Mouse (Mus musculus): ENCODE data around the gene Zfp449.

Zfp449 gene

GRCm38 (mm10) chrX:56346176-56346931, at the start of gene Zfp449:
Gene Zfp449 (plus strand): TSS chrX:56346400.
- DNase-seq (ENCODE audit: low read depth, low spot score) = peak; percentile 72

GRCm38 (mm10) chrX:56307597-56307996, 38.6 kb upstream of the Zfp449 start:
- DNase-seq (ENCODE audit: low read depth, low spot score) = no peak

DNA sequence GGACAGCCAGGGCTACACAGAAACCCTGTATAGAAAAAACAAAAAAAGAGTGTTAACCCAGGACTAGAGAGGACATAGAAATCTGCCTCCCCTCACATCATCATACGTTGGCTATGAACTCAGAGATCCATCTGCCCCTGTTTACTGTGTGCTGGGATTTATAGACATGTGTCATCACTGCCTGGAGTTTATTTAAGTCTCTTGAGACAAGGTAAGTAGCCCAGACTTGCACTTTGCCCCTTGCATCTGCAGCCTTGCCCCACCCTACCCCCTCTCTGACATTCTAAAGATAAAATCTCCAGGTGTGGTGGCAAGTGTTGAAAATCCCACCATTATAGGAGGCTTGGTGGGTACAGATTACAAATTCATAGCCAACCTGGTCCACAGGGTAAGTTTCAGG, 33.4 kb upstream of the Zfp449 start:
- no peak for DNase-seq (ENCODE audit: low read depth, low spot score)

GRCm38 (mm10) chrX:56322096-56322495, 24.1 kb upstream of the Zfp449 start:
- no peak for DNase-seq (ENCODE audit: low read depth, low spot score)

GRCm38 (mm10) chrX:56322731-56323130, 23.5 kb upstream of the Zfp449 start:
- DNase-seq (ENCODE audit: low read depth, low spot score) = no peak

DNA sequence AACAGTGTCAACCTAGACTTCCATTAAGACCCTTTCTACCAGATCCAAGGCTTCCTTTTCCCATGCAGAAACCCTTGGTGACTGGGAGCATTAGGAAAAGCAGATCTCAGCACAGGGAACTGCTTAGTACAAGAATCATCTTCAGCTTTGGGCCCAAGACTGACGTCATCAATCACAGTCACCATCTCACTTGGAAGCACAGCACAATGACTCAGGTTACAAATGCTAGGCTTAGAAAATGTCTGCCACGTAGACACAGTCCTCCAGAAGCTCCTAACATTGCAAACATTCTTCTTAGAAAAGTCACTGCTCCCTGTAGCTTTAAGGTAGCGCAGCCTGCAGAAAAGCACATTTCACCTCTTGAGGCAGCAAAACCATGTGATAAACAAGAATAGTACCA, 14.2 kb upstream of the Zfp449 start:
- DNase-seq (ENCODE audit: low read depth, low spot score) = no peak

- peak; percentile 17 for DNase-seq (ENCODE audit: low read depth, low spot score)
Measured at GRCm38 (mm10) chrX:56340305-56340704, 5.9 kb upstream of the Zfp449 start.

- no peak for DNase-seq (ENCODE audit: low read depth, low spot score)
Measured at GRCm38 (mm10) chrX:56342921-56343320, 3.3 kb upstream of the Zfp449 start.

DNA sequence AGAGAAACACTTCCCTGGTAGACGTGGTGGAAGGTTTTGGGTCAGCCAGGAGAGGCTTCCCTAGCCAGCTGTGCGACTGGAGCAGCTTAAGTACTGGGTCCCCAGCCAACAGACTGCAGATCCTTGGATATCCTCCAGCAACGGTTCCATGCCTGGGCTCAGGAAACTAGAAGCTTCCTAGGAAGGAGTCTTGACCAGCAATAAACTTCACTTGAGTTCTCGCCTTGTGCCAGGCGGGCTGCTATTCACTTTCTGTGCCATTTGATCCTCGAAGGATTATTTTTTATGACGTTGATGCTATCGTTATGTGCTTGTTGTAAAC, 693 bp downstream of the Zfp449 start:
- DNase-seq (ENCODE audit: low read depth, low spot score) = no peak

GRCm38 (mm10) chrX:56374431-56375128, 28.4 kb downstream of the Zfp449 start, which contains the start of gene Smim10l2a:
Gene Smim10l2a (plus strand): TSS chrX:56374586.
- DNase-seq (ENCODE audit: low read depth, low spot score) = peak; percentile 23

DNA sequence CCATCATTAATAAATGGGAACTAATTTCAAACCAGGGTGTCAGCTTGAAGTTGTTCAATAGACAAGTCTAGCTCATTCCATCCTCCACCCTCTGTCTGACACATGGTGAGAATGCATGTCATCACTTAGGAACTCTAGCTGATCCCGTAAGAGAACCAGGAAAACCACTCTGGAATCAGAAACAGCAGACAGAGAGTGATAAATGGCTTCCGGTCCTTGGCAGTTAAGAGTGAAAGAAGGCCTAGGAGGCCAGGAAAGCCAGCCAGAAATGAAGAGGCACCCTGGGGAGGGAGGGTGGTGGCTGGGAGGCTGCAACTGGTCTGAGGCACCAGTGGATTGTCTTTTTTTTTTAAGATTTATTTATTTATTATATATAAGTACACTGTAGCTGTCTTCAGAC, 34.7 kb downstream of the Zfp449 start:
- no peak for DNase-seq (ENCODE audit: low read depth, low spot score)

- DNase-seq (ENCODE audit: low read depth, low spot score) = peak; percentile 26
Measured at GRCm38 (mm10) chrX:56384142-56384541, 37.9 kb downstream of the Zfp449 start.

GRCm38 (mm10) chrX:56404646-56405045, 58.4 kb downstream of the Zfp449 start:
- DNase-seq (ENCODE audit: low read depth, low spot score) = no peak

DNA sequence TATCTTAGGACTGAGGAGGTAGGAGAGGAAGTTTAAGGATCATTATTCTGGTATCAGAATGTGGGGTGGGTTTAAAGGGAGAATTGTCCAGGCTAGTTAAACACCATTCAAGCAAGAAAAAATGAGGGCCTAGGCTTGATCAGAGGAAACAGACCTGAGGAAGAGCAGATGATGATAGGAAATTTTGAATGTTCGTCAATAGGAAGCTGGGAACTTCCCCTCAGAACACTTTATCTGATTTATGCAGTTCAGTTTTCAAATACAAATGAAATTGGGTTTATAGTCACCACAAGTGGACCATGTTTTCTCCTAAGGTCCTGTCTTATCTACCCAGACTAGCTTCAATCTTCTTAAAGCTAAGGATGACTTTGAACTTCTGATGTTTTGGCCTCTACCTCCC, 59.3 kb downstream of the Zfp449 start:
- DNase-seq (ENCODE audit: low read depth, low spot score) = no peak

DNA sequence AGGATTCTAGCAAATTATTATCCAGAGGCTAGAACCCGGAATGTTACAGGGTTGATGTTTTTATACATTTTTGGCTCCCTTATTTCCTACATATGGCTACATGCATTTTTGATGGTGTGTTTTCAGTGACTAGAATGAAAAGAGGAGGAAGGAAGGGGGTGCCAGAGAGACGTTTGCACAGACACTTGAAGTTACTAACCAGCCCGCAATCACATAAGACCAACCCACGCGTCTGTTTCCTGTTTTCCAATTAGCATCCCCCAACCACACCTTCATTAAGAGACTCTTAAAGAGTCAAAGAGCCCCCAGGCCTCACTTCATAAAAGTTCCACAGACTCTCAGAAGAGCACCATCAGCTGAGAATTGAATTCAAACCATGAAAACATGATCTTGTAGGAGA, 59.9 kb downstream of the Zfp449 start:
- no peak for DNase-seq (ENCODE audit: low read depth, low spot score)

Measured in embryo, embryonic 11.5 days (tissue).